Mouse (Mus musculus) heart, embryonic 14.5 days (tissue): ENCODE measurements at regions not wholly inside any gene's neighbourhood (a gene's known extent, or its start where the extent isn't known, plus 50 kb on each side); places are given as distances from the start of the nearest gene placed in this dataset.

Source experiments
- ATAC-seq: fragments of 200-750 bp; cut with Nextera tagmentation; 2 replicates; pipeline ENCODE4 v1.8.0; 2017; ENCODE audit warnings: low read depth, moderate TSS enrichment; ENCODE audit not compliant: insufficient number of reproducible peaks, insufficient read depth, low FRiP score
- H3K27ac ChIP-seq, 2 experiments: fragments of 200-500 bp in 1 of 2; fragments of 300-500 bp in 1 of 2; sonication (generic) in 1 of 2; replicated peaks in 1 of 2; 2 replicates each; pipeline ENCODE4 v1.5.1; 2012 to 2014; ENCODE audit warnings: low read depth in 2 of 2, low read length in 2 of 2, control low read depth in 1 of 2, mild to moderate bottlenecking in 1 of 2, mixed read lengths in 1 of 2; ENCODE audit not compliant: control insufficient read depth in 1 of 2, insufficient read depth in 1 of 2
- H3K27me3 ChIP-seq: fragments of 300-500 bp; sonication (generic); 2 replicates; pipeline ENCODE4 v1.6.1; 2014; ENCODE audit warnings: mild to moderate bottlenecking, low read length, control low read depth; ENCODE audit not compliant: control insufficient read depth, insufficient read depth
- H3K36me3 ChIP-seq: fragments of 300-500 bp; sonication (generic); 2 replicates; pipeline ENCODE4 v1.6.1; 2014; ENCODE audit warnings: mild to moderate bottlenecking, control low read depth, low read length, mixed read lengths; ENCODE audit not compliant: control insufficient read depth, insufficient read depth
- H3K4me1 ChIP-seq, 2 experiments: fragments of 200-500 bp in 1 of 2; fragments of 300-500 bp in 1 of 2; sonication (generic) in 1 of 2; 2 replicates each; pipeline ENCODE4 v1.6.1; 2012 to 2014; ENCODE audit warnings: low read length in 2 of 2, control low read depth in 1 of 2, mixed read lengths in 1 of 2; ENCODE audit not compliant: control insufficient read depth in 2 of 2, insufficient read depth in 2 of 2
- H3K4me2 ChIP-seq: fragments of 300-500 bp; sonication (generic); 2 replicates; pipeline ENCODE4 v1.6.1; 2014; ENCODE audit warnings: mild to moderate bottlenecking, low read length
- H3K4me3 ChIP-seq, 2 experiments: fragments of 200-500 bp in 1 of 2; fragments of 300-500 bp in 1 of 2; sonication (generic) in 1 of 2; 2 replicates each; pipeline ENCODE4 v1.5.1; 2012 to 2014; ENCODE audit warnings: low read length in 2 of 2, mild to moderate bottlenecking in 2 of 2, control low read depth in 1 of 2, low read depth in 1 of 2, moderate library complexity in 1 of 2; ENCODE audit not compliant: control insufficient read depth in 1 of 2, insufficient read depth in 1 of 2
- H3K9ac ChIP-seq: fragments of 300-500 bp; sonication (generic); 2 replicates; pipeline ENCODE4 v1.6.1; 2014; ENCODE audit warnings: mild to moderate bottlenecking, low read length
- H3K9me3 ChIP-seq: fragments of 300-500 bp; sonication (generic); 2 replicates; pipeline ENCODE4 v1.6.1; 2016; ENCODE audit warnings: low read length, control low read depth; ENCODE audit not compliant: control insufficient read depth
- WGBS: fragments of 180-500 bp; shearing (Covaris S2); extraction: QIAGEN DNeasy Blood & Tissue Kit; methylation state at CpG from one replicate; pipeline ENCODE4 v1.1.7; 2014; 5-methylcytosine and 5-hydroxymethylcytosine counted together

- no peak for ATAC-seq
- WGBS: 33% methylated on average over 7 of the region's 7 CpGs
- no peak overlapping the region for H3K27ac ChIP-seq
- H3K27me3 ChIP-seq: no peaks in the 10 kb centered on the region
- no peak overlapping the region for H3K4me2 ChIP-seq
- no peak overlapping the region for H3K4me3 ChIP-seq
- H3K36me3 ChIP-seq: no peaks in the 10 kb centered on the region
- no peaks in the 10 kb centered on the region for H3K9me3 ChIP-seq
- no peak overlapping the region for H3K9ac ChIP-seq
- 0 out of 4 replicates have a peak, but pooled peaks cover 0 to 3% of the 10 kb centered on the region in 2 experiments for H3K4me1 ChIP-seq
Observed at GRCm38 (mm10) chr13:71210658-71211251, 369.1 kb upstream of the Adamts16 start.

GRCm38 (mm10) chr13:71205708-71206107 is 364.1 kb upstream of the Adamts16 start:
- H3K4me2 ChIP-seq: no peak overlapping the region
- H3K4me3 ChIP-seq: no peak overlapping the region
- no peaks in the 10 kb centered on the region for H3K27me3 ChIP-seq
- H3K9me3 ChIP-seq: no peaks in the 10 kb centered on the region
- H3K27ac ChIP-seq: no peak overlapping the region
- H3K36me3 ChIP-seq: no peaks in the 10 kb centered on the region
- ATAC-seq: no peak
- H3K4me1 ChIP-seq: 0 out of 4 replicates have a peak, but pooled peaks cover 0 to 2% of the 10 kb centered on the region in 2 experiments
- no peak overlapping the region for H3K9ac ChIP-seq
- 31% methylated on average over 3 of the region's 3 CpGs for WGBS

DNA sequence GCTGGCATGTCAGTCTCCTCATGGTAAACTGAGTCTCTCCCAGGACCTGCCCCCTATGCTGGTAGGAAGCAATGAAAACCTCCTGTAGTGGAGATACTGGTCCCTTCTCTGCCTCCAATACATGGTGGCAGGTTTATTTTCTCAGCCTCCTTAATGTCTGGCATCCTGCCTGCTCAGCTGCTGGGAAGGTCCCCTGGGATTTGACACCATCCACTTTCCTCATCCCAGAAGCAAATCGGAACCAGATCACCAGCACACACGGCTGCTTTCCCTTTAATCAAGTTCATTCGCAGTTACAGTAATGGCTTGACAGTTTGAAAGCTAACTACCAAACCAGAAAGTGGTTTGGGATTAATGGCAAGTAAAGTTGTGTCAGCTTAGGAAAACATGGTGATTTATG is 359.0 kb upstream of the Adamts16 start:
- Histone ChIP-seq H3K4me1 (no peaks in the 10 kb centered on the region), H3K27ac (no peak overlapping the region), H3K9ac (no peak overlapping the region), H3K27me3 (no peaks in the 10 kb centered on the region), H3K4me3 (no peak overlapping the region), H3K36me3 (no peaks in the 10 kb centered on the region), H3K9me3 (no peaks in the 10 kb centered on the region), H3K4me2 (no peak overlapping the region)
- ATAC-seq: no peak
- 54% methylated on average over 3 of the region's 3 CpGs for WGBS

GRCm38 (mm10) chr13:71195675-71196074 is 354.1 kb upstream of the Adamts16 start:
- no peaks in the 10 kb centered on the region for H3K36me3 ChIP-seq
- no peak overlapping the region for H3K4me3 ChIP-seq
- WGBS: 81% methylated on average over 4 of the region's 4 CpGs
- H3K4me2 ChIP-seq: no peak overlapping the region
- no peak overlapping the region for H3K9ac ChIP-seq
- no peaks in the 10 kb centered on the region for H3K27me3 ChIP-seq
- no peaks in the 10 kb centered on the region for H3K9me3 ChIP-seq
- ATAC-seq: no peak
- H3K27ac ChIP-seq: no peak overlapping the region
- H3K4me1 ChIP-seq: no peaks in the 10 kb centered on the region

DNA sequence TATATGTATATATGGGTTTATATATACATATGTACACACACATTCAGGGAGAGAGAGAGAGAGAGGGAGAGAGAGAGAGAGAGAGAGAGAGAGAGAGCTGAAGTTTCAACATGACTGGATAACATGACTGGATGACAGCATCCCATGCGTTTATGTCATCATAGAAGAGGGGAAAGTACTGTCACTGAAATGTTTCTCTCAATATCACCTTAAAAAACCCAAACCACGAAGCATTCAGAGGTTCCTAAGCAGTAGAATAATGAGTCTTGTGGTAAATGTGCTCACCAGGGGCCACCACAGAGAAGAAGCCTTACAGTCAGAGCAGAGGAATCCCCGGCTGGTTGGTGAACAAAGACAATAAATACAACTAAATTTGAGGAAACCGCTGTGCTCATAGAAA is 342.9 kb upstream of the Adamts16 start:
- no peak overlapping the region for H3K4me2 ChIP-seq
- H3K4me1 ChIP-seq: no peaks in the 10 kb centered on the region
- H3K4me3 ChIP-seq: no peak overlapping the region
- H3K9me3 ChIP-seq: no peaks in the 10 kb centered on the region
- 71% methylated on average over 4 of the region's 4 CpGs for WGBS
- no peak overlapping the region for H3K27ac ChIP-seq
- no peaks in the 10 kb centered on the region for H3K36me3 ChIP-seq
- H3K27me3 ChIP-seq: no peaks in the 10 kb centered on the region
- ATAC-seq: no peak
- H3K9ac ChIP-seq: no peak overlapping the region

GRCm38 (mm10) chr13:71179083-71179482 is 337.5 kb upstream of the Adamts16 start:
- ATAC-seq: no peak
- H3K4me3 ChIP-seq: no peak overlapping the region
- no peaks in the 10 kb centered on the region for H3K9me3 ChIP-seq
- H3K9ac ChIP-seq: no peak overlapping the region
- H3K27me3 ChIP-seq: no peaks in the 10 kb centered on the region
- no peaks in the 10 kb centered on the region for H3K36me3 ChIP-seq
- H3K4me1 ChIP-seq: no peaks in the 10 kb centered on the region
- H3K4me2 ChIP-seq: no peak overlapping the region
- H3K27ac ChIP-seq: no peak overlapping the region

GRCm38 (mm10) chr13:71174335-71174734 is 332.7 kb upstream of the Adamts16 start:
- no peak overlapping the region for H3K27ac ChIP-seq
- no peaks in the 10 kb centered on the region for H3K4me1 ChIP-seq
- no peaks in the 10 kb centered on the region for H3K36me3 ChIP-seq
- ATAC-seq: no peak
- H3K4me2 ChIP-seq: no peak overlapping the region
- no peaks in the 10 kb centered on the region for H3K9me3 ChIP-seq
- H3K27me3 ChIP-seq: no peaks in the 10 kb centered on the region
- no peak overlapping the region for H3K4me3 ChIP-seq
- H3K9ac ChIP-seq: no peak overlapping the region

- 73% methylated on average over 3 of the region's 3 CpGs for WGBS
- Histone ChIP-seq H3K27ac (no peak overlapping the region), H3K9me3 (no peaks in the 10 kb centered on the region), H3K27me3 (no peaks in the 10 kb centered on the region), H3K4me1 (peaks cover 2 to 4% of the 10 kb centered on the region in 2 experiments; a peak in 1 of 4 replicates), H3K4me2 (no peak overlapping the region), H3K9ac (no peak overlapping the region), H3K36me3 (no peaks in the 10 kb centered on the region), H3K4me3 (no peak overlapping the region)
- no peak for ATAC-seq
Observed at GRCm38 (mm10) chr13:71166226-71166625, 324.6 kb upstream of the Adamts16 start.
